Mouse (Mus musculus): ENCODE data around the gene Plppr3. TPM values are rescaled to one million over a fixed set of nuclear protein-coding genes. Genes with fewer than 3 reads are reported as not detected.

The Plppr3 gene
- polyA plus RNA-seq, 2 experiments: 3.0 to 7.0 TPM

DNA sequence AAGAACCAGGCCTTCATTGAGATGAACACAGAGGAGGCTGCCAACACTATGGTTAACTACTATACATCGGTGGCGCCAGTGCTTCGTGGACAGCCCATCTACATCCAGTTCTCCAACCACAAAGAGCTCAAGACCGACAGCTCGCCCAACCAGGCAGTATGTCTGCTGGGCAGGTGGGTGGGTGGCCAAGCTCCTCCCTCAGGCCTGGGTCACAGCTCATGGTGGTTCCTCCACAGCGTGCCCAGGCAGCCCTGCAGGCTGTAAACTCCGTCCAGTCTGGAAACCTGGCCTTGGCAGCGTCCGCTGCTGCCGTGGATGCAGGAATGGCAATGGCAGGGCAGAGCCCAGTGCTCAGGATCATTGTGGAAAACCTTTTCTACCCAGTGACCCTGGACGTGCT lies 15.3 kb downstream of the Plppr3 start:
- TF ChIP-seq EP300 (IDR thresholded peaks at IDR 0.05; ENCODE audit: low read depth) (no peak), CTCF (IDR thresholded peaks at IDR 0.05; ENCODE audit: low read depth) (no peak)
- Histone ChIP-seq H3K27ac (no peak overlapping the region), H3K4me3 (ENCODE audit: insufficient read depth in 1 of 2, low read depth in 2 of 2, low read length in 2 of 2) (no peak overlapping the region), H3K9me3 (ENCODE audit: control insufficient read depth, low read length) (no peaks in the 10 kb centered on the region), H3K4me1 (replicated peaks; ENCODE audit: control insufficient read depth in 2 of 2, insufficient read depth in 2 of 2, low read length in 1 of 2) (peaks cover 8 to 24% of the 10 kb centered on the region in 2 experiments; a peak in 3 of 4 replicates), H3K36me3 (replicated peaks; ENCODE audit: control insufficient read depth, insufficient read depth, low read depth) (peaks cover 75% of the 10 kb centered on the region), H3K4me2 (ENCODE audit: low read depth) (no peak overlapping the region), H3K27me3 (ENCODE audit: control insufficient read depth, insufficient read depth, low read length) (no peaks in the 10 kb centered on the region), H3K9ac (replicated peaks) (no peak overlapping the region)
- DNase-seq (ENCODE audit: low read depth in 3 of 3, low spot score in 3 of 3) (no peak), ATAC-seq (ENCODE audit: insufficient read depth) (no peak)
- 88% methylated on average over 11 of the region's 11 CpGs for WGBS (ENCODE audit: insufficient replicate concordance)

DNA sequence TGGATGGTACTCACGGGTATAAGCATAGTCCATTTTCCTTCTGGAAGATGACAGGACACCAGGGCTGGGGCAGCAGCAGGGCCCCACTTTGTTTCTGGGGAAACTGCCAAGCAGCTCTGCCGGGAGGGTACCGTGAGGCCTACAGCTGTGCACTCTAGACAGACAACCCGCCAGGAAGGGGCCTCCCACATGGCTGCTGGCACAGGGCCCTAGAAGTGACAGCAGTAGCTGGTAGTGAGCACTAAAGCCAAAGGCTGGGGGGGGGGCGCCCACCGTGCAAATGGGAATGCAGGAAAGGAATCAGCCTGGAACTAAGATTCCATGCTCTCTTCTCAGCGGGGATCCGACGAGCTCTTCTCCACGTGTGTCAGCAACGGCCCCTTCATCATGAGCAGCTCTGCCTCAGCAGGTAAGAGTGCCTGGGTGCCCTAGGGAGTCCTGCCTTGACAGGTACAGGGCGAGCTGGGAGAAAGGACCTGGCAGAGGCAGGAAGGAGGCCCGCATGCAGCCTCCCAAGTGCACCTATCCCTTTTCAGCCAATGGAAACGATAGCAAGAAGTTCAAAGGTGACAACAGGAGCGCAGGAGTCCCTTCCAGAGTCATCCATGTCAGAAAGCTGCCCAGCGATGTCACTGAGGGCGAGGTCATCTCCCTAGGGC lies 15.9 kb downstream of the Plppr3 start:
- H3K27ac ChIP-seq: no peak overlapping the region

DNA sequence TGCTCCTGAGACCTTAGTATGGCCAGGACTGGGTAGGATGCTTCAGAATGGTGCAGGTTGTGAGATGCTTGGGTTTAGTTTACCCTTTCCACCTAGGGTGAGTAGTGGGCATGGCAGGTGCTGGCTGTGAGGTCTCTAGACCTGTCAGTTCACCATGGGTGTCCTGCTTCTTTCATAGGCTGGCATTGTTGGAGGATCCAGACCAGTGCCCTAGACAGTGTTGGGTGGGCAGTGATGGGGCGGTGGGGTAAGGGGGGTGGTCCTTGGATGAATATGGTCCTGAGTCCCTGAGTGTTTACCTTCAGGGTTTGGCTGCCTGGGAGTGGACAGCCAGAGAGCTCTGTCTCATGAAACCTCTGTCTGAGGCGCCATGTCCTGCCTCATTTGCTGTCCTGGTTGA lies 16.5 kb downstream of the Plppr3 start:
- H3K36me3 ChIP-seq (replicated peaks; ENCODE audit: control insufficient read depth, insufficient read depth, low read depth): peaks cover 64% of the 10 kb centered on the region
- no peak for TF ChIP-seq EP300 (IDR thresholded peaks at IDR 0.05; ENCODE audit: low read depth)
- TF ChIP-seq CTCF (IDR thresholded peaks at IDR 0.05; ENCODE audit: low read depth): no peak
- H3K9ac ChIP-seq (replicated peaks): no peak overlapping the region
- no peaks in the 10 kb centered on the region for H3K27me3 ChIP-seq (ENCODE audit: control insufficient read depth, insufficient read depth, low read length)
- WGBS (ENCODE audit: insufficient replicate concordance): 85% methylated on average over 2 of the region's 2 CpGs
- H3K4me1 ChIP-seq (replicated peaks; ENCODE audit: control insufficient read depth in 2 of 2, insufficient read depth in 2 of 2, low read length in 1 of 2): peaks cover 12 to 32% of the 10 kb centered on the region in 2 experiments
- H3K4me2 ChIP-seq (ENCODE audit: low read depth): peak overlapping the region; percentile 87
- DNase-seq (ENCODE audit: low read depth in 3 of 3, low spot score in 3 of 3) (no peak), ATAC-seq (ENCODE audit: insufficient read depth) (no peak)
- H3K4me3 ChIP-seq (ENCODE audit: insufficient read depth in 1 of 2, low read depth in 2 of 2, low read length in 2 of 2): no peak overlapping the region
- no peaks in the 10 kb centered on the region for H3K9me3 ChIP-seq (ENCODE audit: control insufficient read depth, low read length)
- no peak overlapping the region for H3K27ac ChIP-seq

More for the DNA sequence above, 15.9 kb downstream of the Plppr3 start:
- TF ChIP-seq EP300 (IDR thresholded peaks at IDR 0.05; ENCODE audit: low read depth) (no peak), CTCF (IDR thresholded peaks at IDR 0.05; ENCODE audit: low read depth) (no peak)
- no peak overlapping the region for H3K4me3 ChIP-seq (ENCODE audit: insufficient read depth in 1 of 2, low read depth in 2 of 2, low read length in 2 of 2)
- H3K36me3 ChIP-seq (replicated peaks; ENCODE audit: control insufficient read depth, insufficient read depth, low read depth): peaks cover 70% of the 10 kb centered on the region
- H3K4me2 ChIP-seq (ENCODE audit: low read depth): peak overlapping the region; percentile 87
- no peak overlapping the region for H3K9ac ChIP-seq (replicated peaks)
- no peaks in the 10 kb centered on the region for H3K9me3 ChIP-seq (ENCODE audit: control insufficient read depth, low read length)
- 68% methylated on average over 17 of the region's 17 CpGs for WGBS (ENCODE audit: insufficient replicate concordance)
- DNase-seq (ENCODE audit: low read depth in 3 of 3, low spot score in 3 of 3): no peak
- no peak for ATAC-seq (ENCODE audit: insufficient read depth)
- no peaks in the 10 kb centered on the region for H3K27me3 ChIP-seq (ENCODE audit: control insufficient read depth, insufficient read depth, low read length)
- H3K4me1 ChIP-seq (replicated peaks; ENCODE audit: control insufficient read depth in 2 of 2, insufficient read depth in 2 of 2, low read length in 1 of 2): peaks cover 8 to 27% of the 10 kb centered on the region in 2 experiments; a peak in 3 of 4 replicates

DNA sequence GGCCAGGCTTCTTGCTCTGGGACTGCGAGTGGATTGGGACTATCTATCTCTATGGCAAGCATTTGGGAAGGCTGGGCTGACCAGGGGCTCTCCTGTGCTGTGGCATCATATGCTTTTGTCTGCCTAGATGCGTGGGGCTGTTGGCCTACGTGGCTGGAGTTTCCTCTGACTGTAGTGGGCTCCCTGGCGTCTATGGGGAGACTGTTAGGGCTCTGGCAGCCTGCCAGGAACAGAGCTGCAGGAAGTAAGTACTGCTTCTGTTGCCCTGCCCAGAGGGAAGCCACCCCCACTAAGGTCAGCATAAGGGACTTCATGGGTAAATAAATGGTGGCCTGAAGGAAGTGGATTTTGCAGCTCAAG lies 17.0 kb downstream of the Plppr3 start:
- no peaks in the 10 kb centered on the region for H3K27me3 ChIP-seq (ENCODE audit: control insufficient read depth, insufficient read depth, low read length)
- H3K9ac ChIP-seq (replicated peaks): peak overlapping the region; percentile 83
- H3K27ac ChIP-seq: no peak overlapping the region
- peak overlapping the region; percentile 87 for H3K4me2 ChIP-seq (ENCODE audit: low read depth)
- no peaks in the 10 kb centered on the region for H3K9me3 ChIP-seq (ENCODE audit: control insufficient read depth, low read length)
- H3K36me3 ChIP-seq (replicated peaks; ENCODE audit: control insufficient read depth, insufficient read depth, low read depth): peaks cover 59% of the 10 kb centered on the region
- DNase-seq (ENCODE audit: low read depth in 3 of 3, low spot score in 3 of 3) (peak in 1 of 3 experiments; percentile 41), ATAC-seq (ENCODE audit: insufficient read depth) (no peak)
- WGBS (ENCODE audit: insufficient replicate concordance): 18% methylated on average over 4 of the region's 4 CpGs
- H3K4me1 ChIP-seq (replicated peaks; ENCODE audit: control insufficient read depth in 2 of 2, insufficient read depth in 2 of 2, low read length in 1 of 2): peaks cover 17 to 37% of the 10 kb centered on the region in 2 experiments
- TF ChIP-seq CTCF (IDR thresholded peaks at IDR 0.05; ENCODE audit: low read depth) (no peak), EP300 (IDR thresholded peaks at IDR 0.05; ENCODE audit: low read depth) (no peak)
- H3K4me3 ChIP-seq (ENCODE audit: insufficient read depth in 1 of 2, low read depth in 2 of 2, low read length in 2 of 2): peak overlapping the region; percentile 72 to 80

- 35% methylated on average over 7 of the region's 7 CpGs for WGBS (ENCODE audit: insufficient replicate concordance)
- peak overlapping the region; percentile 87 for H3K4me2 ChIP-seq (ENCODE audit: low read depth)
- no peaks in the 10 kb centered on the region for H3K27me3 ChIP-seq (ENCODE audit: control insufficient read depth, insufficient read depth, low read length)
- H3K9me3 ChIP-seq (ENCODE audit: control insufficient read depth, low read length): no peaks in the 10 kb centered on the region
- H3K36me3 ChIP-seq (replicated peaks; ENCODE audit: control insufficient read depth, insufficient read depth, low read depth): peaks cover 54% of the 10 kb centered on the region
- no peak overlapping the region for H3K27ac ChIP-seq
- peak overlapping the region; percentile 83 for H3K9ac ChIP-seq (replicated peaks)
- no peak for DNase-seq (ENCODE audit: low read depth in 3 of 3, low spot score in 3 of 3)
- TF ChIP-seq EP300 (IDR thresholded peaks at IDR 0.05; ENCODE audit: low read depth) (no peak), CTCF (IDR thresholded peaks at IDR 0.05; ENCODE audit: low read depth) (no peak)
- H3K4me1 ChIP-seq (replicated peaks; ENCODE audit: control insufficient read depth in 2 of 2, insufficient read depth in 2 of 2, low read length in 1 of 2): peaks cover 22 to 42% of the 10 kb centered on the region in 2 experiments
- peak overlapping the region; percentile 72 to 80 for H3K4me3 ChIP-seq (ENCODE audit: insufficient read depth in 1 of 2, low read depth in 2 of 2, low read length in 2 of 2)
- no peak for ATAC-seq (ENCODE audit: insufficient read depth)
Measured at GRCm38 (mm10) chr10:79856704-79857451, 17.6 kb downstream of the Plppr3 start.
